ENCODE assay signal across 19 mouse cellular contexts in genomic region chr15:96714676-96715016, GRCm38 (mm10). TPM values are rescaled to one million over a fixed set of nuclear protein-coding genes. Genes with fewer than 3 reads are reported as not detected.
DNase-seq lines count a peak whose midpoint lies in the region; ATAC-seq and TF ChIP-seq lines count a peak whose summit lies in the region.
"Had no signal": no experiment of that assay in that cellular context is flagged by ENCODE, and none has a peak within 500 bp of the region (broad histone marks: within the 10 kb centered on the region; RNA-seq: fewer than 3 reads in every experiment).

No protein-coding gene starts in this region.

- no peak overlapping the region for H3K4me2 ChIP-seq in forebrain, embryonic 13.5 days
- H3K4me2 ChIP-seq in kidney, embryonic 14.5 days (replicated peaks; ENCODE audit: low read depth, low read length) = no peak overlapping the region
- H3K4me2 ChIP-seq: embryonic facial prominence, embryonic 13.5 days; hindbrain, embryonic 15.5 days; limb, embryonic 12.5 days; neural tube, embryonic 13.5 days had no signal

- H3K27me3 ChIP-seq in forebrain, embryonic 13.5 days = no peaks in the 10 kb centered on the region
- no peaks in the 10 kb centered on the region for H3K27me3 ChIP-seq in kidney, embryonic 14.5 days (ENCODE audit: control insufficient read depth, insufficient read depth, low read length)
- H3K27me3 ChIP-seq: embryonic facial prominence, embryonic 13.5 days; hindbrain, embryonic 15.5 days; limb, embryonic 12.5 days; neural tube, embryonic 13.5 days had no signal

- peak; percentile 15 to 29 for DNase-seq in spleen, adult 18-20 months
- no peak for DNase-seq in spleen, postnatal 14 days (ENCODE audit: low spot score in 2 of 2)
- peak; percentile 39 for DNase-seq in thymus, postnatal 25 days
- no peak for DNase-seq in adrenal gland, adult (ENCODE audit: inconsistent age in 2 of 2, low spot score in 1 of 2)
- DNase-seq: cerebellum, adult 11-12 months; heart, adult 2 months; kidney, adult 2 months; kidney, postnatal 4 days; lung, adult 2 months; lung, postnatal 4 days; right cerebral cortex, postnatal 4 days had no signal

- peak overlapping the region; percentile 44; the same call in 1 of the 2 replicates for H3K27ac ChIP-seq in bone marrow macrophage, adult 2 months (ENCODE audit: insufficient read depth, low read depth, low read length)
- H3K27ac ChIP-seq in forebrain, embryonic 13.5 days = no peak overlapping the region
- no peak overlapping the region for H3K27ac ChIP-seq in kidney, embryonic 14.5 days (ENCODE audit: low read depth, low read length)
- H3K27ac ChIP-seq: embryonic facial prominence, embryonic 13.5 days; heart, adult 2 months; hindbrain, embryonic 15.5 days; limb, embryonic 12.5 days; neural tube, embryonic 13.5 days had no signal

- WGBS in forebrain, embryonic 13.5 days = 96% methylated on average over 3 of the region's 3 CpGs
- 95% methylated on average over 3 of the region's 3 CpGs for WGBS in kidney, embryonic 14.5 days

- no peak for TF ChIP-seq POLR2A in bone marrow macrophage, adult 2 months (IDR thresholded peaks at IDR 0.05; ENCODE audit: borderline replicate concordance, low read depth, low read length)

- no peak for TF ChIP-seq CTCF in bone marrow macrophage, adult 2 months (IDR thresholded peaks at IDR 0.05; ENCODE audit: low read depth, low read length)

- no peak overlapping the region for H3K9ac ChIP-seq in forebrain, embryonic 13.5 days
- H3K9ac ChIP-seq in kidney, embryonic 14.5 days (ENCODE audit: low read depth, low read length) = no peak overlapping the region
- H3K9ac ChIP-seq: embryonic facial prominence, embryonic 13.5 days; hindbrain, embryonic 15.5 days; limb, embryonic 12.5 days; neural tube, embryonic 13.5 days had no signal

- H3K9me3 ChIP-seq in forebrain, embryonic 13.5 days (replicated peaks) = no peaks in the 10 kb centered on the region
- no peaks in the 10 kb centered on the region for H3K9me3 ChIP-seq in kidney, embryonic 14.5 days (ENCODE audit: control insufficient read depth, low read length)
- H3K9me3 ChIP-seq: embryonic facial prominence, embryonic 13.5 days; hindbrain, embryonic 15.5 days; limb, embryonic 12.5 days; neural tube, embryonic 13.5 days had no signal

- H3K36me3 ChIP-seq in forebrain, embryonic 13.5 days (ENCODE audit: poor library complexity, severe bottlenecking) = no peaks in the 10 kb centered on the region
- no peaks in the 10 kb centered on the region for H3K36me3 ChIP-seq in kidney, embryonic 14.5 days (ENCODE audit: control insufficient read depth, insufficient read depth, low read length)
- H3K36me3 ChIP-seq: embryonic facial prominence, embryonic 13.5 days; hindbrain, embryonic 15.5 days; limb, embryonic 12.5 days; neural tube, embryonic 13.5 days had no signal

- H3K4me1 ChIP-seq in bone marrow macrophage, adult 2 months (ENCODE audit: control insufficient read depth, insufficient read depth, low read length) = peaks cover 31% of the 10 kb centered on the region
- peaks cover 8% of the 10 kb centered on the region; the same call in 1 of the 2 replicates for H3K4me1 ChIP-seq in forebrain, embryonic 13.5 days
- peaks cover 7% of the 10 kb centered on the region for H3K4me1 ChIP-seq in kidney, embryonic 14.5 days (ENCODE audit: control insufficient read depth, insufficient read depth, low read length)

- no peak overlapping the region for H3K4me3 ChIP-seq in bone marrow macrophage, adult 2 months (ENCODE audit: insufficient read depth, low read length)
- H3K4me3 ChIP-seq in forebrain, embryonic 13.5 days = no peak overlapping the region
- H3K4me3 ChIP-seq in kidney, embryonic 14.5 days (ENCODE audit: low read length) = no peak overlapping the region
- H3K4me3 ChIP-seq: embryonic facial prominence, embryonic 13.5 days; heart, adult 2 months; hindbrain, embryonic 15.5 days; limb, embryonic 12.5 days; neural tube, embryonic 13.5 days had no signal

- peak; percentile 38 for ATAC-seq in megakaryocyte progenitor cell, adult 5-6 weeks (replicated peaks; ENCODE audit: poor library complexity)
- ATAC-seq in forebrain, embryonic 13.5 days = no peak
- no peak for ATAC-seq in kidney, embryonic 14.5 days (ENCODE audit: low FRiP score, low TSS enrichment)

RNA-seq across cellular contexts. Expression of gene Slc38a2, which starts 15.1 kb away (rescaled TPM):
- polyA plus RNA-seq in bone marrow macrophage, adult 2 months (2012; ENCODE audit: insufficient read depth, insufficient read length, missing spikeins) = 80.7 and 83.9 TPM in 2 replicates
- 149 and 157 TPM in 2 replicates for total RNA-seq in megakaryocyte progenitor cell, adult 5-6 weeks (2015)
- total RNA-seq in megakaryocyte progenitor cell, adult 5-6 weeks (2017) = 70.7 and 73.4 TPM in 2 replicates
- polyA plus RNA-seq in forebrain, embryonic 13.5 days (2015; fragmentation: Nextera tagmentation; extraction: Ambion mirVana) = 148 and 156 TPM in 2 replicates
- 102 and 177 TPM in 2 replicates for polyA plus RNA-seq in kidney, embryonic 14.5 days (2014; fragmentation: Nextera tagmentation; extraction: Ambion mirVana)

Comparison
In these comparisons a context has a peak if more than half of its experiments do, and no peak if none do; other contexts are left out.
1. DNase-seq: peak in spleen, adult 18-20 months (2 of 2) and thymus, postnatal 25 days (single experiment); none in spleen, postnatal 14 days (0 of 2) and adrenal gland, adult (0 of 2).